Mouse (Mus musculus) cerebellum, adult 11 months (tissue): ENCODE data around the gene Cog5.

Experiments used
- DNase-seq: peaks from one replicate; pipeline ENCODE4 v3.0.0; 2022

Cog5 gene

GRCm38 (mm10) chr12:31825821-31826220, 171.2 kb downstream of the Cog5 start:
- DNase-seq, result peak; percentile 51

GRCm38 (mm10) chr12:31826476-31826875, 171.8 kb downstream of the Cog5 start:
- DNase-seq, result no peak

GRCm38 (mm10) chr12:31835480-31835879, 180.8 kb downstream of the Cog5 start:
- DNase-seq, result no peak

- no peak for DNase-seq
Observed at GRCm38 (mm10) chr12:31836211-31836610, 181.5 kb downstream of the Cog5 start.

- no peak for DNase-seq
Observed at GRCm38 (mm10) chr12:31838521-31838920, 183.9 kb downstream of the Cog5 start.

- DNase-seq, result no peak
Observed at GRCm38 (mm10) chr12:31839249-31839648, 184.6 kb downstream of the Cog5 start.

- DNase-seq, result no peak
Observed at GRCm38 (mm10) chr12:31846077-31846476, 191.4 kb downstream of the Cog5 start.

GRCm38 (mm10) chr12:31848630-31849415, 194.2 kb downstream of the Cog5 start:
- peak; percentile 91 for DNase-seq

GRCm38 (mm10) chr12:31849601-31850000, 194.9 kb downstream of the Cog5 start:
- no peak for DNase-seq

GRCm38 (mm10) chr12:31854039-31854438, 199.4 kb downstream of the Cog5 start:
- no peak for DNase-seq

GRCm38 (mm10) chr12:31854817-31855216, 200.1 kb downstream of the Cog5 start:
- DNase-seq, result no peak

- no peak for DNase-seq
Observed at GRCm38 (mm10) chr12:31857784-31858183, 203.1 kb downstream of the Cog5 start.

GRCm38 (mm10) chr12:31862668-31863538, 208.2 kb downstream of the Cog5 start:
- no peak for DNase-seq

GRCm38 (mm10) chr12:31876775-31877174, 222.1 kb downstream of the Cog5 start:
- no peak for DNase-seq

GRCm38 (mm10) chr12:31882736-31883135, 228.1 kb downstream of the Cog5 start:
- no peak for DNase-seq

GRCm38 (mm10) chr12:31884365-31884764, 229.7 kb downstream of the Cog5 start:
- no peak for DNase-seq

- DNase-seq, result no peak
Observed at GRCm38 (mm10) chr12:31885084-31885483, 230.4 kb downstream of the Cog5 start.

GRCm38 (mm10) chr12:31885844-31886606, 231.4 kb downstream of the Cog5 start:
- no peak for DNase-seq

GRCm38 (mm10) chr12:31890685-31891084, 236.0 kb downstream of the Cog5 start:
- no peak for DNase-seq

GRCm38 (mm10) chr12:31892079-31892478, 237.4 kb downstream of the Cog5 start:
- no peak for DNase-seq

GRCm38 (mm10) chr12:31892771-31893170, 238.1 kb downstream of the Cog5 start:
- DNase-seq, result peak; percentile 77

- no peak for DNase-seq
Observed at GRCm38 (mm10) chr12:31895095-31895734, 240.5 kb downstream of the Cog5 start.

GRCm38 (mm10) chr12:31895888-31896287, 241.2 kb downstream of the Cog5 start:
- DNase-seq, result peak; percentile 54
